Mouse (Mus musculus): ENCODE measurements around the gene S100b. TPM values are rescaled to one million over a fixed set of nuclear protein-coding genes. Genes with fewer than 3 reads are reported as not detected.

The S100b gene
- 100 to 1,000 TPM; 157 to 173 TPM for total RNA-seq (2021)
- long read RNA-seq, experiment 1, transcript S100b-201 (3 exons, 1,484 nt): major isoform, 146 of 156 reads
- long read RNA-seq, experiment 1, partial matches to known transcripts: 0 of 156 reads
- long read RNA-seq, experiment 1, other reads (novel, unspliced or antisense): 10 of 156 reads
- long read RNA-seq, experiment 2, transcript S100b-201 (3 exons, 1,484 nt): major isoform, 119 of 129 reads
- long read RNA-seq, experiment 2, partial matches to known transcripts: 1 of 129 reads
- long read RNA-seq, experiment 2, other reads (novel, unspliced or antisense): 9 of 129 reads

- DNase-seq (ENCODE audit: low spot score in 2 of 2): peak in 1 of 2 experiments; percentile 62
Observed at GRCm38 (mm10) chr10:76253536-76253935, at the start of gene S100b. Gene S100b (plus strand): TSS chr10:76253853.

- no peak for DNase-seq (ENCODE audit: low spot score in 2 of 2)
Observed at GRCm38 (mm10) chr10:76207262-76207796, 46.3 kb upstream of the S100b start.

GRCm38 (mm10) chr10:76209241-76209640 lies 44.4 kb upstream of the S100b start:
- no peak for DNase-seq (ENCODE audit: low spot score in 2 of 2)

- DNase-seq (ENCODE audit: low spot score in 2 of 2): no peak
Observed at GRCm38 (mm10) chr10:76210806-76211205, 42.8 kb upstream of the S100b start.

GRCm38 (mm10) chr10:76212121-76212520 lies 41.5 kb upstream of the S100b start:
- no peak for DNase-seq (ENCODE audit: low spot score in 2 of 2)

- DNase-seq (ENCODE audit: low spot score in 2 of 2): no peak
Observed at GRCm38 (mm10) chr10:76214161-76214560, 39.5 kb upstream of the S100b start.

- DNase-seq (ENCODE audit: low spot score in 2 of 2): no peak
Observed at GRCm38 (mm10) chr10:76217056-76217455, 36.6 kb upstream of the S100b start.

- no peak for DNase-seq (ENCODE audit: low spot score in 2 of 2)
Observed at GRCm38 (mm10) chr10:76218240-76218639, 35.4 kb upstream of the S100b start.

GRCm38 (mm10) chr10:76225944-76226343 lies 27.7 kb upstream of the S100b start:
- no peak for DNase-seq (ENCODE audit: low spot score in 2 of 2)

GRCm38 (mm10) chr10:76229627-76230026 lies 24.0 kb upstream of the S100b start:
- no peak for DNase-seq (ENCODE audit: low spot score in 2 of 2)

- peak; percentile 86 to 94 for DNase-seq (ENCODE audit: low spot score in 2 of 2)
Observed at GRCm38 (mm10) chr10:76237341-76238225, 16.1 kb upstream of the S100b start, which contains the start of gene Prmt2. Gene Prmt2 (minus strand): TSS chr10:76237865.

GRCm38 (mm10) chr10:76239401-76239800 lies 14.3 kb upstream of the S100b start:
- no peak for DNase-seq (ENCODE audit: low spot score in 2 of 2)

- no peak for DNase-seq (ENCODE audit: low spot score in 2 of 2)
Observed at GRCm38 (mm10) chr10:76245106-76245505, 8.5 kb upstream of the S100b start.

GRCm38 (mm10) chr10:76246601-76247000 lies 7.1 kb upstream of the S100b start:
- no peak for DNase-seq (ENCODE audit: low spot score in 2 of 2)

GRCm38 (mm10) chr10:76247960-76248646 lies 5.5 kb upstream of the S100b start:
- DNase-seq (ENCODE audit: low spot score in 2 of 2): no peak

GRCm38 (mm10) chr10:76248647-76248968 lies 5.0 kb upstream of the S100b start:
- DNase-seq (ENCODE audit: low spot score in 2 of 2): no peak

- DNase-seq (ENCODE audit: low spot score in 2 of 2): no peak
Observed at GRCm38 (mm10) chr10:76250870-76251269, 2.8 kb upstream of the S100b start.

- DNase-seq (ENCODE audit: low spot score in 2 of 2): no peak
Observed at GRCm38 (mm10) chr10:76253079-76253478, 574 bp upstream of the S100b start.

- DNase-seq (ENCODE audit: low spot score in 2 of 2): no peak
Observed at GRCm38 (mm10) chr10:76255617-76256016, 2.0 kb downstream of the S100b start.

- DNase-seq (ENCODE audit: low spot score in 2 of 2): no peak
Observed at GRCm38 (mm10) chr10:76257231-76257630, 3.6 kb downstream of the S100b start.

GRCm38 (mm10) chr10:76257719-76258390 lies 4.2 kb downstream of the S100b start:
- no peak for DNase-seq (ENCODE audit: low spot score in 2 of 2)

Data from left cerebral cortex, adult 18-20 months (tissue).